Mouse (Mus musculus) heart, adult 8-10 months (tissue): Measurements from ENCODE around the gene Fam193a. TPM values are rescaled to one million over a fixed set of nuclear protein-coding genes. Genes with fewer than 3 reads are reported as not detected.

Experiments used
- DNase-seq: peaks from one replicate; pipeline ENCODE4 v3.0.0; 2022; ENCODE audit warnings: low spot score
- total RNA-seq, 4 experiments: library from RNA; stranded (reverse); gene quantifications; 2 replicates each; pipeline ENCODE4 v1.2.4; 2022

Fam193a gene
- total RNA-seq, 4 experiments from 2014 or later: 21.1 to 26.8 (median 23.3) TPM

DNA sequence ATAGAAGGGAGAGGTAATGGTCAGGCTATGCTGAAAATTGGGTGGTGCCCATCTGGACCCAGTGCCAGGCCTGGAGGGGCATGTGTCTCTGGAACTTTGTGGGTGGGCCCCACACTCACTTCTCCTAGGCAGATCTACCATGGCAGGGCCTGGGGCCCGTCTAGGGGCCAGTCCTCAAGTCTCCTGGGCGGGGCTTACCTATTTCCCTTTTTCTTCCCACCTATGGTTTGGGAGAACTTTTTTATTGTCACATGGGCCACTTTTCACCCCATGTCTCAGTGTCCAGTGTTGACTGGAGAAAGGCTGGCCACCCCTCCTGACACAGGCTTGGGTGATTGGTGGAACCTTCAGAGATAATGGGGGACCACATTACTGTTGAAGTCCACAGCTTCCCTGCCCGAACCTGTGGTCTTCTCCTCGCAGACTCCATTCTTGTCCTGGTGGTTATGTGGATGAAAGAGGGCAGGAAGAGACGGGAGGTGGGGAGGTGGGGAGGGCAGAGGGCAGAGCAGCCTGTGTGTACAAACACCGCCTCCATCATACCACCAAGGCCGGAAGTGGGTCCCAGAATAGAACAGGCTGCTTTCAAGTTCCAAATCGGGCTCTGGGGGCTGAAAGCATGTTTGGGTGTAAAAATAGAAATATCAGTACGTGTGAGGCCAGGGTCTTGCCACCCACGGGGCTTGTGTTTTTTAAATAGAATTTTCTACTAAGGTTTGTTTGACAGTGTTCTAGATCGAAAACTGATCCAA lies 150.9 kb downstream of the Fam193a start:
- no peak for DNase-seq

DNA sequence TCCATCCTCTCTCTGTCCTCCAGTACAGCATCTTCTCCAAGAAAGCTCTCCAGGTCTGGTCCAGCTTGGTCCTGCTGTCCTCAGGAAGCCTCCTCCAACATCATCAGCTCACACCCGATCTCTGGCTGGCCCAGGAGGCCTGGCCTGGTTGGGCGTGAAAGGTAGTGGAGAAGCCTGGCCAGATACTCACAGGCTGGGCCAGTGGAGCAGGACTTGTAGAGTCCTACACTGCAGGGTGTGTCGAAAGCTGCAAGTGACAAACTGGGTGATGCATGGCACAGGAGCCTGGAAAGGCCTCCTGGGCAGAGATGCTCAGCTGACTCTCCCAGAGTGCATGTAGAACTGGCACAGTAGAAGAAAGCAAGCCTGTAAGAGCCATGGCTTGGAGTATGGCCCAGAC lies 151.6 kb downstream of the Fam193a start:
- DNase-seq: no peak

GRCm38 (mm10) chr5:34523958-34524485 lies 154.3 kb downstream of the Fam193a start:
- DNase-seq: no peak

- DNase-seq: no peak
Observed at GRCm38 (mm10) chr5:34524511-34524910, 154.8 kb downstream of the Fam193a start.

DNA sequence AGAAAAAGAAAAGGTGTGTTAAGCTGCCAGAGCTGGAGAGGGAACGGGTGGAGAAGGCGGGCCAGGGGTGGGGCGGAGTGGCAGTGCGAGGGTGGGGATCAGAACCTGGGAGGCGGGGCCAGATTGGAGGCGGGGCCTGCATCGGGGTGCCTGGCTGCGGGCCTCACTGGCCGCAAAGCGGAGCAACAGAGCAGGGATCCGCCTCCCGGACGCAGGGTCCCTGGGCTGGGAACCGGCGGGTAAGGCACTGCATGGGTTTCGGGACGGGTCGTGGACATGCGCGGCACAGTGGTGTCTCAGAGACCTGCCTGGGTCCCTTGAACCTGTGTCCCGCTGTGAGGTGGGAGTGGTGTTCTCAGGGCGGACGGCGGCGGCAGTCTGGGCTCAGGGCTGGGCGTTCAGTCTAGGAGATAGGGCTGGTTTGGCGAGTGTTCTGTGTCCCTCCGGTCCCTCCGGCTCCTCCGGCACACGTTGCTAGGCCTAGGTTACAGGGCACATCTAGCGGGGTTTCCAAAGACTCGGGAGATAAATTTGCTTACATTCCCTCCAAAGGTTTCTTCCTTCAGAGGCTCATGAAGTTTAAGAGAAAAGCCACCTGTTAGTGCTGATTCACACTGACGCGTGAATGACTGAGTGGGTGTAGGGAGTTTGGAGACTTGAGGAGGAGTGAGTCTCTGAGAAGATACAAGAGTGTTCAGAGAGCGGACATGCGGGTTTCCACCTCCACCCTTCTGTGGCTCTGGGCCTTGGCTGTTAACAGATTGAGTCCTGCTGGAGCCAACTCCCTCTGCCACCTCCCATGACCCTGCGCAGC lies 156.1 kb downstream of the Fam193a start, which contains the start of gene Sh3bp2:
Gene Sh3bp2 (plus strand): TSS at position 176 of the 814 bp plus-strand sequence.
- DNase-seq: peak; percentile 96

- DNase-seq: no peak
Observed at GRCm38 (mm10) chr5:34526477-34526775, 156.7 kb downstream of the Fam193a start.

GRCm38 (mm10) chr5:34527352-34527751 lies 157.6 kb downstream of the Fam193a start:
- no peak for DNase-seq

- DNase-seq: no peak
Observed at GRCm38 (mm10) chr5:34528724-34529123, 159.0 kb downstream of the Fam193a start.

GRCm38 (mm10) chr5:34530116-34530515 lies 160.4 kb downstream of the Fam193a start:
- DNase-seq: no peak

- no peak for DNase-seq
Observed at GRCm38 (mm10) chr5:34530687-34531086, 161.0 kb downstream of the Fam193a start.

- no peak for DNase-seq
Observed at GRCm38 (mm10) chr5:34533066-34533465, 163.3 kb downstream of the Fam193a start.

DNA sequence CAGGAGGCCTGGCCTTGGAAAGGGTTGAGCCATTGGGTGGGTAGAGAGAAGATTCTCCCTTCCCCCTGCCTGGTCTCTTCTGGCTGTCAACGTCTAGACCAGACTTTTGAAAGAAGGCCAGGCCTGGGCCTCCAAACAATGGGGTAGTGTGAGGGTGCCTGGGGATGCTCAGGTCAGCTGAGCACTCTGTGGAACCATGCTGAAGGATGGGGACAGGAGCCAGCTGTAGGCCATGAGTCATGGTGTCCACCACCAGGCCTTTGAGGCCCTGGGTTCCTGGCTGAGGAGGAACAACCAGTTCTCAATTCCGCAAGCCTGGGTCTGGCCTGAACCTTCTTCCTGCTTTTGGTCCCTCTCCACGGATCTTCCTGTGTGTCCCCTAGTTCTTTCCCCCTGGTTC lies 164.1 kb downstream of the Fam193a start:
- DNase-seq: peak; percentile 46

DNA sequence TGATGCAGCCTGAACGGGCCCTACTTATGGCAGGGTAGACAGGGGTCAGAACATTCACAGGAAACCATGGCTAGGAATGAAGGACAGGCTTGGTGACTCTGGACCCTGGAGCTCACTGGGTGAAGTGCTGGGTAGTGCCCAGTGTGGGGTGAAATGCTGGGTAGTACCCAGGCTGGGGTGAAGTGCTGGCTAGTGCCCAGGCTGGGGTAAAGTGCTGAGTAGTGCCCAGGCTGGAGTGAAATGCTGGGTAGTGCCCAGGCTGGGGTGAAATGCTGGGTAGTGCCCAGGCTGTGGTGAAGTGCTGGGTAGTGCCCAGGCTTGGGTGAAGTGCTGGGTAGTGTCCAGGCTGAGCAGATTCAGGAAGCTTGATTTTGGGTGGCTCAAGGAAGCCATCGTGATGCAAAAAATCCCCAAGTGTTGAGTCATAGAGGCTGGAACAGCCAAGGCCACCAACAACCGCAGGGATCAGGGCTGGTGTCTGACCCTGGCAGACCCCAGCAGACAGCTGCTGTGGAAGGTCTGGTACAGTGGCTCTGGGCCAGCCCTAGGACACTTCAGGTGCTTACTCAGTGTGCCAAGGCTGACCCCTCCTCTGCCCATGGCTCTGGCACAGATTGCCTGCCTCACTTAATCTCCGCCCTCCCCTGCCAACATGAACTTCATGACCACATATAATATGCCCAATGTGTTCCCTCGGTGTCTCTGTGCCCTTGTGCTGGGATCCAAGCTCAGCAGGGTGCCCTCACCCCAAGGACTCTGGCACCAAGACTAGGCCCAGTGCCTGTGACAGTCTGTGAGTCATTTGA lies 165.2 kb downstream of the Fam193a start:
- DNase-seq: no peak

DNA sequence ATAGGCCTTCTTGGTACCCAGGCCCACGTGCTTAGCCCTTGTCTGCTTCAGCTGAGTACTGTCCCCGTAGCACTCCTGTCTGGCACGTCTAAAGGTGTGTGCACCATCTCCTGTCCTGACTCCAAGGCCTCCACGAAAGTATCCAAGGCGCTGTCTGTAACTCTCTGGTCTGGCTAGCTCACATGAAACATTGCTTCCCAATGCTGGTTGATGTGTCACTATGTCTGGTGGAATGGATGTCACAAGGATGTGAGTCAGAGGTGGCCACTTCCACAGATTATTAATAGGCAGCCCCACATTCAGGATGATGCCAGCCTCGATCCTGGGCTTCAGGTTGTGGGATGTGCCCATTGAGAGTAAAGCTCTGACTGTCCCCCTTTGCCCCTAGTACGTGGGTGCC lies 166.1 kb downstream of the Fam193a start:
- DNase-seq: no peak

Other genes starting within 250 kb of the Fam193a start
- gene Poln, start 200.5 kb upstream of the Fam193a start, total RNA-seq: 10 to 100 TPM in 2 of 4 experiments, 1 to 10 TPM in 2; 8.6 to 13.7 (median 9.6) TPM
- gene Haus3, start 200.4 kb upstream of the Fam193a start, total RNA-seq: 1 to 10 TPM; 2.9 to 5.4 (median 3.2) TPM
- gene Mxd4, start 182.2 kb upstream of the Fam193a start, total RNA-seq: 10 to 100 TPM; 51.9 to 65.0 (median 59.6) TPM
- gene Zfyve28, start 81.5 kb upstream of the Fam193a start, total RNA-seq: 1 to 10 TPM in 2 of 4 experiments, under 1 TPM in 2; 0.57 to 1.1 (median 1.0) TPM
- not detected for gene Cfap99, start 81.3 kb upstream of the Fam193a start, total RNA-seq
- 10 to 100 TPM; 25.3 to 35.7 (median 30.4) TPM for gene Rnf4, start 33.6 kb upstream of the Fam193a start, total RNA-seq
- 1 to 10 TPM; 6.6 to 8.4 (median 7.7) TPM for gene Tnip2, start 144.1 kb downstream of the Fam193a start, total RNA-seq
- 1 to 10 TPM; 1.3 to 3.6 (median 1.8) TPM for gene Sh3bp2, start 155.9 kb downstream of the Fam193a start, total RNA-seq
- gene Add1, start 203.7 kb downstream of the Fam193a start, total RNA-seq: 100 to 1,000 TPM; 124 to 154 (median 134) TPM